Mouse (Mus musculus) MN1 (cell line): ENCODE measurements around the gene AW011738.

ENCODE experiments used
- DNase-seq: peaks from one replicate; pipeline ENCODE4 v3.0.0-alpha.2; 2016; ENCODE audit warnings: low spot score

Gene AW011738

GRCm38 (mm10) chr4:156249567-156249966, 46.5 kb downstream of the AW011738 start:
- DNase-seq, result no peak

- DNase-seq, result no peak
Measured at GRCm38 (mm10) chr4:156251081-156251480, 48.0 kb downstream of the AW011738 start.

- DNase-seq, result no peak
Measured at GRCm38 (mm10) chr4:156252140-156252539, 49.0 kb downstream of the AW011738 start.

- no peak for DNase-seq
Measured at GRCm38 (mm10) chr4:156252619-156253018, 49.5 kb downstream of the AW011738 start.

DNA sequence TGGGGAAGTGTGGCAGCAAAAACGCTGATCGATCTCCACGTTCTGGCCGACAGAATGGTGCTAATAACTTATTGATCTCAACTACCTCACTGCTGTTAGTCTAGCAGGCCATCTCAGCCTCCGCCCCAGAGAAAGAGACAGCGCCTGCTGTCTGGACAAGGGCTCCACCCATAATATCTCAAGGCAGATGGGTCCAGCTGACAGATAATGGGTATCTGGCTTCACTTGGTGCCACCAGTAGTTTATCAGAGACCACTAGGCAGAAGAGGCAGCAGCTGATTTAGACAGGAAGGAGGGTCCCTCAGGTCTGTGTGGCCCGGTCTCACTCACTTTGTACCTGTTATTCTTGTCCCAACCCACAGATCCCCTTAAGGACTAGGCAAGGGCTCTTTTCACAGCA, 49.9 kb downstream of the AW011738 start:
- DNase-seq, result no peak

DNA sequence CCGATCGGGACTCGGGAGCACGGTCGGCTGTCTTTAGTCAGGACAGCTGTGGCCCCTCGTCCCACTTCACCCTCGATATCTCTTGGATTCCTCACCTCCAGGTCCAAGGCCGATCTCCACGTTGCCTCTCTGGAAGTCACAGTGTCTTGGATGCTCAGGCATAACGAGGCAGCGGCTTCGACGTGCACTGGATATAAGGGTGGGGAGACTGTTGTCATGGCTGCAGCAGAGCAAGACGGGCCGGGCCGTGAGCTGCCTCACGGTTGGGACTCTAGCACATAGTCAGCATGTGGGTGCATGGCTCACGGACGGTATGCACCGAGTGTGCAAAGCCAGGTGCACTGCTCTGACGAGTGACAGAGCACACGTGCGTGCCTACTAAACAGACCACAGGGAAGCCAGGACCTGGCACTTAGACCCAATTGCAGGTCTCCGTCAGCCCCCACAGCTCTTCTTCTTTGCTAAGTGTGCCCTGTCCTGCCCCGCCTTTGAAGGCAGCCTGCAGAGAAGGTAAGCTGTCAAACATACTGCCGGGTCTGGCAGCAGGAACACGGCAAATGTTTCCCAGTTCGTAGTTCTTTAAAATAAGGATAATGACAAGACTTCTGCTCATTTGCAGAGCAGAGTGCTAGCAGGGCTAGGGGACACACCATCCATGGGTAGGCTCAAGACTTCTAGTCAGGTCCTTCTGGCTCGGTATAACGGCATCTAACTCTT, 51.4 kb downstream of the AW011738 start:
- peak; percentile 54 for DNase-seq
